ENCODE assay signal across 18 mouse cellular contexts in the genomic region with DNA sequence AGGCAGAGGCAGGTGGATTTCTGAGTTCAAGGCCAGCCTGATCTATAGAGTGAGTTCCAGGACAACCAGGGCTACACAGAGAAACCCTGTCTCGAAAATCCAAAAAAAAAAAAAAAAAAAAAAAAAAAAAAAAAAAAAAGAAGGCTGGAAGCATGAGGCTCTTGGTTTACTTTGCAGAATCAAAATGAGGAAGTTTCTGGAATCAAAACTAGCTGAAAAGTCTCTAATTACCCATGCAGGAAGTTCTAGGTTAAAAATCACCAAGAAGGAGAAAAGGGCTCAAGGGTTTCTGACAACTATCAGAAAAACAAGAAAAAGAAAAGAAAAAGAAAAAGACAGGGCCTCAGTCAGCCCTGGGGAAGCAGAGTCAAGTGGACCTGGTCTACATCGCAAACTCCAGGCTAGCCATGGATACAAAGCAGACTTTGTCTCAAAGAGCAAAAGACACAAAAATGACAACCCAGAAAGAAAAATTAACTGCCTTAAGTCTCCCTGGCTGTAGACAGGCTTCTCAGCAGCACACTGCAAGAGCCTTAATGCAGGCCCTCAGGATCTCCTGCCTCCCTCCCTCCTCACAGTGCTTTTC. TPM values are rescaled to one million over a fixed set of nuclear protein-coding genes. Genes with fewer than 3 reads are reported as not detected.
DNase-seq lines count a peak whose midpoint lies in the region; ATAC-seq and TF ChIP-seq lines count a peak whose summit lies in the region.
"Had no signal": no experiment of that assay in that cellular context is flagged by ENCODE, and none has a peak within 500 bp of the region (broad histone marks: within the 10 kb centered on the region; RNA-seq: fewer than 3 reads in every experiment).

No protein-coding gene starts in this region.

- no peak for TF ChIP-seq POLR2A in CH12.LX (IDR thresholded peaks at IDR 0.05; ENCODE audit: low read depth, low read length)
- no peak for TF ChIP-seq POLR2A in MEL (IDR thresholded peaks at IDR 0.05; ENCODE audit: control insufficient read depth in 1 of 2, insufficient read depth in 1 of 2, low read depth in 1 of 2, low read length in 2 of 2, poor library complexity in 1 of 2)
- no peak for TF ChIP-seq POLR2A in limb, embryonic 14.5 days (IDR thresholded peaks at IDR 0.05; ENCODE audit: borderline replicate concordance, extremely low read depth, insufficient read depth, insufficient read length)

- no peaks in the 10 kb centered on the region for H3K27me3 ChIP-seq in limb, embryonic 12.5 days
- no peaks in the 10 kb centered on the region for H3K27me3 ChIP-seq in limb, embryonic 10.5 days (ENCODE audit: low read depth, poor library complexity, severe bottlenecking)
- H3K27me3 ChIP-seq in CH12.LX (replicated peaks) (no peaks in the 10 kb centered on the region), MEL (ENCODE audit: control insufficient read depth in 1 of 2, insufficient read depth in 2 of 2, low read length in 2 of 2) (no peaks in the 10 kb centered on the region)
- no peaks in the 10 kb centered on the region for H3K27me3 ChIP-seq in limb, embryonic 14.5 days (ENCODE audit: control insufficient read depth, insufficient read depth, low read length)
- H3K27me3 ChIP-seq: hindbrain, embryonic 13.5 days; neural tube, embryonic 12.5 days had no signal

- in situ Hi-C loops in CH12.LX (cut with MboI; ENCODE audit: low pct_ligation_motif_present, low pct_unique_long_range_greater_than_20kb, low sequenced_read_pairs), result no loop called here

- TF ChIP-seq EP300 in CH12.LX (IDR thresholded peaks at IDR 0.05; ENCODE audit: low read length), result no peak
- no peak for TF ChIP-seq EP300 in MEL (IDR thresholded peaks at IDR 0.05; ENCODE audit: low read depth in 1 of 2, low read length in 2 of 2)

- 87% methylated on average over 2 of the region's 2 CpGs for WGBS in limb, embryonic 12.5 days
- WGBS in limb, embryonic 10.5 days, result 92% methylated on average over 2 of the region's 2 CpGs
- 90% methylated on average over 2 of the region's 2 CpGs for WGBS in limb, embryonic 14.5 days

- H3K9me3 ChIP-seq in limb, embryonic 12.5 days, result no peaks in the 10 kb centered on the region
- H3K9me3 ChIP-seq in limb, embryonic 10.5 days (replicated peaks), result no peaks in the 10 kb centered on the region
- no peaks in the 10 kb centered on the region for H3K9me3 ChIP-seq in CH12.LX (replicated peaks; ENCODE audit: low read length)
- no peaks in the 10 kb centered on the region for H3K9me3 ChIP-seq in MEL (replicated peaks; ENCODE audit: insufficient read depth, low read length)
- no peaks in the 10 kb centered on the region for H3K9me3 ChIP-seq in limb, embryonic 14.5 days (ENCODE audit: control insufficient read depth, low read length)
- H3K9me3 ChIP-seq: hindbrain, embryonic 13.5 days; neural tube, embryonic 12.5 days had no signal

- H3K79me2 ChIP-seq in CH12.LX (replicated peaks; ENCODE audit: control insufficient read depth, extremely low read depth, insufficient read depth, poor library complexity, severe bottlenecking) (peaks cover 51% of the 10 kb centered on the region), MEL (ENCODE audit: control insufficient read depth, insufficient read depth, low read length, poor library complexity) (peaks cover 54% of the 10 kb centered on the region)

- H3K9ac ChIP-seq in limb, embryonic 12.5 days (replicated peaks), result no peak overlapping the region
- peak overlapping the region; percentile 53; the same call in 1 of the 2 replicates for H3K9ac ChIP-seq in CH12.LX (ENCODE audit: insufficient read depth, low read depth)
- H3K9ac ChIP-seq in MEL (ENCODE audit: control insufficient read depth, low read depth, low read length, poor library complexity, severe bottlenecking), result no peak overlapping the region
- H3K9ac ChIP-seq in limb, embryonic 14.5 days (ENCODE audit: low read depth, low read length, severe bottlenecking), result no peak overlapping the region
- H3K9ac ChIP-seq: hindbrain, embryonic 13.5 days; lung, embryonic 14.5 days; neural tube, embryonic 12.5 days had no signal

- H3K4me1 ChIP-seq in limb, embryonic 12.5 days (replicated peaks), result peaks cover 26% of the 10 kb centered on the region
- peaks cover 27% of the 10 kb centered on the region for H3K4me1 ChIP-seq in limb, embryonic 10.5 days
- H3K4me1 ChIP-seq in CH12.LX (ENCODE audit: control insufficient read depth in 1 of 2, insufficient read depth in 2 of 2), result peaks cover 19 to 54% of the 10 kb centered on the region in 2 experiments
- peaks cover 4 to 10% of the 10 kb centered on the region in 2 experiments; a peak in 3 of 4 replicates for H3K4me1 ChIP-seq in MEL (ENCODE audit: control insufficient read depth in 1 of 2, insufficient read depth in 2 of 2, low read length in 2 of 2)
- H3K4me1 ChIP-seq in limb, embryonic 14.5 days (ENCODE audit: control insufficient read depth, insufficient read depth, low read length), result peaks cover 12% of the 10 kb centered on the region

- TF ChIP-seq RAD21 in CH12.LX (IDR thresholded peaks at IDR 0.05; ENCODE audit: low read depth, low read length), result no peak
- no peak for TF ChIP-seq RAD21 in MEL (IDR thresholded peaks at IDR 0.05; ENCODE audit: low read depth, low read length)

- no peak overlapping the region for H3K4me3 ChIP-seq in limb, embryonic 12.5 days (replicated peaks)
- H3K4me3 ChIP-seq in limb, embryonic 10.5 days, result no peak overlapping the region
- H3K4me3 ChIP-seq in CH12.LX (replicated peaks in 1 of 3; ENCODE audit: low read depth in 2 of 3, low read length in 2 of 3, poor library complexity in 1 of 3) (peak overlapping the region in 1 of 3 experiments; percentile 8), MEL (ENCODE audit: control insufficient read depth in 1 of 2, insufficient read depth in 1 of 2, low read depth in 2 of 2, low read length in 2 of 2) (no peak overlapping the region)
- no peak overlapping the region for H3K4me3 ChIP-seq in limb, embryonic 14.5 days (replicated peaks; ENCODE audit: low read length)
- H3K4me3 ChIP-seq in layer of hippocampus, adult 2 months, result no peak overlapping the region
- H3K4me3 ChIP-seq: erythroblast, embryonic 14.5 days; hindbrain, embryonic 13.5 days; neural tube, embryonic 12.5 days had no signal

- TF ChIP-seq CTCF in CH12.LX (conservative IDR thresholded peaks at IDR 0.05 in 1 of 2, IDR thresholded peaks at IDR 0.05 in 1 of 2; ENCODE audit: low read depth in 2 of 2, low read length in 2 of 2) (no peak), MEL (IDR thresholded peaks at IDR 0.05 in 2 of 3, conservative IDR thresholded peaks at IDR 0.05 in 1 of 3; ENCODE audit: control insufficient read depth in 1 of 3, insufficient read depth in 1 of 3, low read depth in 2 of 3, low read length in 3 of 3, poor library complexity in 1 of 3, severe bottlenecking in 1 of 3) (no peak)
- no peak for TF ChIP-seq CTCF in layer of hippocampus, adult 2 months (conservative IDR thresholded peaks at IDR 0.05)

- no peak for ATAC-seq in limb, embryonic 12.5 days (ENCODE audit: insufficient number of reproducible peaks, insufficient read depth, low FRiP score, low TSS enrichment, low read depth)
- no peak for ATAC-seq in limb, embryonic 14.5 days (ENCODE audit: low FRiP score, low read depth)
- ATAC-seq: midbrain, embryonic 16.5 days had no signal

- H3K4me2 ChIP-seq in limb, embryonic 12.5 days, result no peak overlapping the region
- peak overlapping the region; percentile 38 for H3K4me2 ChIP-seq in CH12.LX (ENCODE audit: insufficient read depth, low read depth, poor library complexity, severe bottlenecking)
- H3K4me2 ChIP-seq in limb, embryonic 14.5 days (replicated peaks; ENCODE audit: low read depth, low read length, severe bottlenecking), result no peak overlapping the region
- H3K4me2 ChIP-seq: hindbrain, embryonic 13.5 days; lung, embryonic 14.5 days; neural tube, embryonic 12.5 days had no signal

- dilution Hi-C loops in CH12.LX (cut with MboI; ENCODE audit: extremely low pct_ligation_motif_present, extremely low pct_unique_long_range_greater_than_20kb, low sequenced_read_pairs), result no loop called here

- DNase-seq in limb, embryonic 10.5 days (ENCODE audit: low spot score), result no peak
- peak; percentile 23 for DNase-seq in CH12.LX (ENCODE audit: extremely low read depth)
- DNase-seq in MEL (ENCODE audit: low read depth, low spot score), result peak; percentile 54
- no peak for DNase-seq in limb, embryonic 14.5 days (ENCODE audit: low spot score)
- no peak for DNase-seq in thymus, postnatal 0 days (ENCODE audit: low spot score)
- DNase-seq in retina, postnatal 1 day, result no peak
- no peak for DNase-seq in layer of hippocampus, adult 2 months (ENCODE audit: low spot score in 2 of 2)
- DNase-seq: cerebellum, adult 2 months; embryo, embryonic 11 days; kidney, postnatal 14 days; lung, embryonic 14.5 days; spleen, adult 18-20 months; thymus, adult 2 months had no signal

- H3K36me3 ChIP-seq in limb, embryonic 12.5 days, result peaks cover 6% of the 10 kb centered on the region
- H3K36me3 ChIP-seq in limb, embryonic 10.5 days, result peaks cover 9% of the 10 kb centered on the region
- peaks cover 0 to 3% of the 10 kb centered on the region in 2 experiments for H3K36me3 ChIP-seq in CH12.LX (replicated peaks in 1 of 2; ENCODE audit: control insufficient read depth in 1 of 2, insufficient read depth in 1 of 2, low read length in 1 of 2)
- peaks cover 0 to 23% of the 10 kb centered on the region in 2 experiments; a peak in 3 of 4 replicates for H3K36me3 ChIP-seq in MEL (ENCODE audit: control insufficient read depth in 1 of 2, insufficient read depth in 2 of 2, low read length in 2 of 2)
- H3K36me3 ChIP-seq in limb, embryonic 14.5 days (ENCODE audit: control insufficient read depth, insufficient read depth, low read length), result peaks cover 8% of the 10 kb centered on the region; the same call in 1 of the 2 replicates
- H3K36me3 ChIP-seq: hindbrain, embryonic 13.5 days; neural tube, embryonic 12.5 days had no signal

- peak overlapping the region; percentile 41; the same call in 1 of the 2 replicates for H3K27ac ChIP-seq in limb, embryonic 12.5 days
- no peak overlapping the region for H3K27ac ChIP-seq in limb, embryonic 10.5 days
- H3K27ac ChIP-seq in CH12.LX (ENCODE audit: insufficient read depth, low read depth), result peak overlapping the region; percentile 75
- H3K27ac ChIP-seq in MEL (ENCODE audit: control insufficient read depth, low read depth, low read length), result peak overlapping the region; percentile 12; the same call in 1 of the 2 replicates
- 0 out of 2 replicates have a peak overlapping the region, but pooled peaks have one; percentile 43 for H3K27ac ChIP-seq in limb, embryonic 14.5 days (replicated peaks; ENCODE audit: low read depth, low read length)
- H3K27ac ChIP-seq in layer of hippocampus, adult 2 months, result no peak overlapping the region
- H3K27ac ChIP-seq: hindbrain, embryonic 13.5 days; neural tube, embryonic 12.5 days had no signal

RNA-seq across cellular contexts. Expression of a gene that starts 5.5 kb away (rescaled TPM):
- polyA plus RNA-seq in limb, embryonic 12.5 days (2016; fragmentation: Nextera tagmentation; extraction: Ambion mirVana), result 92.6 and 97.8 TPM in 2 replicates
- 46.6 and 69.0 TPM in 2 replicates for polyA plus RNA-seq in limb, embryonic 10.5 days (2016; fragmentation: Nextera tagmentation; extraction: Ambion mirVana)
- total RNA-seq in CH12.LX (2012; rRNA removed), result 12.9 and 18.7 TPM in 2 replicates
- 35.6 and 38.9 TPM in 2 replicates for total RNA-seq in CH12.LX (2014; rRNA removed)
- polyA plus RNA-seq in CH12.LX (2012; ENCODE audit: insufficient read length, low read depth), result 12.0 and 14.9 TPM in 2 replicates
- total RNA-seq in MEL (2012; rRNA removed), result 12.9 and 13.0 TPM in 2 replicates
- polyA plus RNA-seq in MEL (2012; ENCODE audit: insufficient read depth in 1 of 2, insufficient read length in 2 of 2, low read depth in 1 of 2, low replicate concordance in 2 of 2, missing spikeins in 1 of 2), result 10 to 100 TPM in 1 of 2 experiments, not detected in 1; 11.9 TPM
- 127 and 139 TPM in 2 replicates for polyA plus RNA-seq in limb, embryonic 14.5 days (2012; rRNA removed)
- 89.4 and 107 TPM in 2 replicates for polyA plus RNA-seq in limb, embryonic 14.5 days (2014; fragmentation: Nextera tagmentation; extraction: Ambion mirVana)
- 27.1 and 30.1 TPM in 2 replicates for polyA plus RNA-seq in thymus, postnatal 0 days (2015; fragmentation: Nextera tagmentation; extraction: Ambion mirVana)
- total RNA-seq in layer of hippocampus, adult 2 months (2021), result 10 to 100 TPM; 77.0 to 81.2 TPM

Comparison
In these comparisons a context has a peak if more than half of its experiments do, and no peak if none do; other contexts are left out.
1. H3K27ac ChIP-seq: peak in limb, embryonic 12.5 days (single experiment), CH12.LX (single experiment), MEL (single experiment) and limb, embryonic 14.5 days (single experiment); none in limb, embryonic 10.5 days (single experiment) and layer of hippocampus, adult 2 months (single experiment).
2. DNase-seq: peak in CH12.LX (single experiment) and MEL (single experiment); none in limb, embryonic 10.5 days (single experiment), limb, embryonic 14.5 days (single experiment), thymus, postnatal 0 days (single experiment), retina, postnatal 1 day (single experiment) and layer of hippocampus, adult 2 months (0 of 2).